Mouse (Mus musculus) limb, embryonic 12.5 days (tissue): ENCODE data around the gene Tsga13. TPM values are rescaled to one million over a fixed set of nuclear protein-coding genes. Genes with fewer than 3 reads are reported as not detected.
A peak's percentile ranks its signal among the peaks of the same experiment; 100 is the strongest.

Experiments used
- ATAC-seq: fragments of 200-750 bp; cut with Nextera tagmentation; 2 replicates; pipeline ENCODE4 v1.8.0; 2017; ENCODE audit warnings: low read depth, moderate TSS enrichment; ENCODE audit not compliant: insufficient number of reproducible peaks, insufficient read depth, low FRiP score, low TSS enrichment
- H3K27ac ChIP-seq: fragments of 300-500 bp; sonication (generic); 2 replicates; pipeline ENCODE4 v1.5.1; 2016; ENCODE audit warnings: mild to moderate bottlenecking, moderate library complexity
- H3K27me3 ChIP-seq: fragments of 300-500 bp; sonication (generic); 2 replicates; pipeline ENCODE4 v1.6.1; 2016; ENCODE audit warnings: mild to moderate bottlenecking, moderate library complexity
- H3K36me3 ChIP-seq: fragments of 300-500 bp; sonication (generic); 2 replicates; pipeline ENCODE4 v1.6.1; 2016; ENCODE audit warnings: mild to moderate bottlenecking, moderate library complexity
- H3K4me1 ChIP-seq: fragments of 300-500 bp; sonication (generic); replicated peaks from 2 replicates; pipeline ENCODE4 v1.6.1; 2016
- H3K4me2 ChIP-seq: fragments of 300-500 bp; sonication (generic); 2 replicates; pipeline ENCODE4 v1.6.1; 2016; ENCODE audit warnings: mild to moderate bottlenecking, moderate library complexity
- H3K4me3 ChIP-seq: fragments of 300-500 bp; sonication (generic); replicated peaks from 2 replicates; pipeline ENCODE4 v1.5.1; 2016; ENCODE audit warnings: mild to moderate bottlenecking
- H3K9ac ChIP-seq: fragments of 300-500 bp; sonication (generic); replicated peaks from 2 replicates; pipeline ENCODE4 v1.6.1; 2016; ENCODE audit warnings: mild to moderate bottlenecking, moderate library complexity
- H3K9me3 ChIP-seq: fragments of 300-500 bp; sonication (generic); 2 replicates; pipeline ENCODE4 v1.6.1; 2016; ENCODE audit warnings: mild to moderate bottlenecking, moderate library complexity
- WGBS: fragments of 180-500 bp; shearing (Covaris S2); methylation state at CpG from one replicate; pipeline ENCODE4 v1.1.7; 2016; 5-methylcytosine and 5-hydroxymethylcytosine counted together
- polyA plus RNA-seq: library from polyadenylated mRNA; unstranded; fragments of >200 nt; fragmentation: Nextera tagmentation; extraction: Ambion mirVana; gene quantifications from 2 replicates; pipeline ENCODE4 v1.2.1, GENCODE M21; 2016

The Tsga13 gene
- polyA plus RNA-seq, 1 experiment from 2014 or later = not detected

- H3K4me2 ChIP-seq = no peak overlapping the region; the same call in 1 of the 2 replicates
- ATAC-seq = no peak
- peaks cover 4% of the 10 kb centered on the region; the same call in 1 of the 2 replicates for H3K4me1 ChIP-seq
- H3K4me3 ChIP-seq = no peak overlapping the region
- no peaks in the 10 kb centered on the region for H3K27me3 ChIP-seq
- H3K9me3 ChIP-seq = no peaks in the 10 kb centered on the region
- no peaks in the 10 kb centered on the region for H3K36me3 ChIP-seq
- H3K27ac ChIP-seq = no peak overlapping the region; the same call in 1 of the 2 replicates
- 68% methylated on average over 6 of the region's 6 CpGs for WGBS
- H3K9ac ChIP-seq = no peak overlapping the region
Observed at GRCm38 (mm10) chr6:30897520-30897919, 17.9 kb downstream of the Tsga13 start.

- Histone ChIP-seq H3K9ac (no peak overlapping the region; the same call in 1 of the 2 replicates), H3K9me3 (no peaks in the 10 kb centered on the region), H3K4me2 (peak overlapping the region; percentile 61), H3K36me3 (no peaks in the 10 kb centered on the region), H3K27me3 (no peaks in the 10 kb centered on the region), H3K4me3 (peak overlapping the region; percentile 62), H3K4me1 (peaks cover 4% of the 10 kb centered on the region; the same call in 1 of the 2 replicates), H3K27ac (peak overlapping the region; percentile 98)
- 16% methylated on average over 8 of the region's 8 CpGs for WGBS
- no peak for ATAC-seq
Observed at GRCm38 (mm10) chr6:30896986-30897327, 18.4 kb downstream of the Tsga13 start.

GRCm38 (mm10) chr6:30896195-30896985 lies 19.0 kb downstream of the Tsga13 start, which contains the start of gene Copg2:
Copg2 (minus strand) TSS chr6:30896794.
- peak; percentile 96 for ATAC-seq
- Histone ChIP-seq H3K4me3 (peak within 1 kb of the TSS; percentile 62), H3K4me2 (peak within 1 kb of the TSS; percentile 61), H3K9me3 (no peaks in the 10 kb centered on the region), H3K27ac (peak within 1 kb of the TSS; percentile 98), H3K9ac (peak within 1 kb of the TSS; percentile 66), H3K36me3 (no peaks in the 10 kb centered on the region), H3K4me1 (peaks cover 7% of the 10 kb centered on the region; the same call in 1 of the 2 replicates), H3K27me3 (no peaks in the 10 kb centered on the region)
- under 1% methylated on average over 79 of the region's 83 CpGs for WGBS

DNA sequence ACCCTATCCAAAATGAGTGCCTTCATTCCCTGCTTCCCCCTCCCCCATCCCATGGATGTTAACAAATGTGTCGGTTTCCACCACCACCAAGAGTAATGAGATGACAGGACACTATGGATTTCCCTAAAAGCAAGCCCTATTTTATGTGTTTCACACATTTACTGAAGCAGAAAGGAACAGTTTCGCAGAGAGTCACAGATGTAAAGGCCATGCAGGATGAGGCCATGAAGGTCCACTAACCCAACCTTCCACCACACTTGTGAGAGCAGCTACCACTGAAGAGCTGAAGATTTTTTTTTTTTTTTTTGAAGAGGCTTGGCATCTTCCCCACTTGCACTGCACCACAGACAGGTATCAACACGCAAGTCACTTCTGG lies 19.6 kb downstream of the Tsga13 start:
- H3K27me3 ChIP-seq = no peaks in the 10 kb centered on the region
- WGBS = 19% methylated on average over 3 of the region's 3 CpGs

GRCm38 (mm10) chr6:30893081-30893480 lies 22.3 kb downstream of the Tsga13 start:
- no peak overlapping the region for H3K27ac ChIP-seq
- WGBS = 73% methylated on average over 4 of the region's 4 CpGs
- no peaks in the 10 kb centered on the region for H3K9me3 ChIP-seq

More for the DNA sequence above, 19.6 kb downstream of the Tsga13 start:
- peak overlapping the region; percentile 66 for H3K9ac ChIP-seq
- peaks cover 7% of the 10 kb centered on the region; the same call in 1 of the 2 replicates for H3K4me1 ChIP-seq
- ATAC-seq = no peak
- H3K27ac ChIP-seq = peak overlapping the region; percentile 98
- H3K36me3 ChIP-seq = no peaks in the 10 kb centered on the region
- peak overlapping the region; percentile 62 for H3K4me3 ChIP-seq
- H3K4me2 ChIP-seq = peak overlapping the region; percentile 61
- no peaks in the 10 kb centered on the region for H3K9me3 ChIP-seq

GRCm38 (mm10) chr6:30891761-30892160 lies 23.6 kb downstream of the Tsga13 start:
- no peak for ATAC-seq
- Histone ChIP-seq H3K4me3 (no peak overlapping the region), H3K4me1 (peaks cover 7% of the 10 kb centered on the region; the same call in 1 of the 2 replicates), H3K4me2 (no peak overlapping the region), H3K27me3 (no peaks in the 10 kb centered on the region), H3K9ac (no peak overlapping the region), H3K27ac (no peak overlapping the region), H3K9me3 (no peaks in the 10 kb centered on the region), H3K36me3 (peaks cover 20% of the 10 kb centered on the region; the same call in 1 of the 2 replicates)

More at GRCm38 (mm10) chr6:30893081-30893480, 22.3 kb downstream of the Tsga13 start:
- H3K4me2 ChIP-seq = no peak overlapping the region
- no peak overlapping the region for H3K4me3 ChIP-seq
- H3K27me3 ChIP-seq = no peaks in the 10 kb centered on the region
- H3K4me1 ChIP-seq = peaks cover 7% of the 10 kb centered on the region; the same call in 1 of the 2 replicates
- H3K36me3 ChIP-seq = peaks cover 15% of the 10 kb centered on the region; the same call in 1 of the 2 replicates
- no peak overlapping the region for H3K9ac ChIP-seq
- ATAC-seq = no peak

DNA sequence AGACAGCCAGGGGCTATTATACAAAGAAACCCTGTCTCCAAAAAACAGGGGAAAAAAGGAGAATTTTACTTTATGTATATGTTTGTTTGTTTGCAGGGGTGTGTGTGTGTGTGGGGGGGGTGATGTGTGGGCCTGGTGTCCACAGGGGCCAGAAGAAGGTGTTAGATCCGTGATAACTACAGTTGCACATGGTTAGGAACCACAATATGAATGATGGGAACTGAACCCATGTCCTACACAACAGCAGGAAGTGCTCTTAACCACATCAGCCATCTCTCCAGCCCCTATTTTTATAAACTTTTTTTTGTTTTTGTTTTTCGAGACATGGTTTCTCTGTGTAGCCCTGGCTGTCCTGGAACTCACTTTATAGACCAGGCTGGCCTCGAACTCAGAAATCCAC lies 30.5 kb downstream of the Tsga13 start:
- no peak for ATAC-seq
- no peak overlapping the region for H3K4me2 ChIP-seq
- peaks cover 39% of the 10 kb centered on the region for H3K36me3 ChIP-seq
- H3K9ac ChIP-seq = no peak overlapping the region
- H3K4me3 ChIP-seq = no peak overlapping the region
- no peaks in the 10 kb centered on the region for H3K4me1 ChIP-seq
- H3K27me3 ChIP-seq = no peaks in the 10 kb centered on the region
- H3K9me3 ChIP-seq = no peaks in the 10 kb centered on the region
- no peak overlapping the region for H3K27ac ChIP-seq
- 89% methylated on average over 3 of the region's 3 CpGs for WGBS

DNA sequence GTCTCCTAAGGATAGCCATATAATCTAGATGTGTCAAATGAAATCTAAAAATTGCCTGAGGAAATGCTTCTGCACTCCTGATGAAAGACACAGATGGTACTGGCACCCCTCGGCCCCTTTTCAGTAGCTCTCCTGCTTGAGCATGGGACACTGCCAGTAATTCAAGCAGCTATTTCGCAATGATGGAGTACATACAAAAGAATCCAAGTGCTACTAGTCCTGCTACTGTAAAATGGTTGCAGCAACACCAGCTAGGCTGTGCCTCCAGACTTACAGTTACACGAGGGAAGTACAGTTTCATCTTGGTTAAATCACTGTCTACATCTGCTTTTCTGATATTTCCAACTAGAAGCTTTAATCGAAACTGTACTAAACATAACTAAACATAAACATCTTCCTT lies 31.9 kb downstream of the Tsga13 start:
- H3K4me1 ChIP-seq = no peaks in the 10 kb centered on the region
- no peaks in the 10 kb centered on the region for H3K9me3 ChIP-seq
- ATAC-seq = no peak
- WGBS = 89% methylated on average over 4 of the region's 4 CpGs
- no peak overlapping the region for H3K4me2 ChIP-seq
- no peaks in the 10 kb centered on the region for H3K27me3 ChIP-seq
- H3K4me3 ChIP-seq = no peak overlapping the region
- peaks cover 35% of the 10 kb centered on the region for H3K36me3 ChIP-seq
- H3K27ac ChIP-seq = no peak overlapping the region
- no peak overlapping the region for H3K9ac ChIP-seq

DNA sequence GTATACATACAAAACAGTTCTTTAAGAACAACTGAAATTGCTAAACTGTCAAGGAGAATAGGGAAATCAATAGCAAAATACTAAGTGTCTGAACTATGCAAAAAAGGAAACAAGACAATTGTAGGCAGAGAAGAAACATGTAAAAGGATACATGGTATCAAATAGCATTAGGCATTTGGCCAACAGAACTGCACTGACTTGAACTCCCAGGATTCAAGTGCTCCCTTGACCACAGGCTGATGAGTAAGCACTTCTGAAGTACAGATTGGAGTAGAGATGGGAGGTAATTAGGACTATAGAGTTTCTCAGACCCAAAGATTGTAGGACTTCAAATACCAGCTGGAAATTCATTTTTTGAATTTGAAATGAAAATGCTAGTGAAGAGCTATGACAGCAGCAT lies 38.7 kb downstream of the Tsga13 start:
- peaks cover 33% of the 10 kb centered on the region for H3K36me3 ChIP-seq
- no peak for ATAC-seq

GRCm38 (mm10) chr6:30866501-30866900 lies 48.9 kb downstream of the Tsga13 start:
- WGBS = 93% methylated on average over 1 of the region's 1 CpGs
- no peak overlapping the region for H3K4me2 ChIP-seq
- no peak overlapping the region for H3K9ac ChIP-seq
- H3K36me3 ChIP-seq = no peaks in the 10 kb centered on the region
- H3K9me3 ChIP-seq = no peaks in the 10 kb centered on the region
- H3K27me3 ChIP-seq = no peaks in the 10 kb centered on the region
- no peaks in the 10 kb centered on the region for H3K4me1 ChIP-seq
- no peak overlapping the region for H3K27ac ChIP-seq
- no peak overlapping the region for H3K4me3 ChIP-seq
- ATAC-seq = no peak

More for the DNA sequence above, 38.7 kb downstream of the Tsga13 start:
- no peak overlapping the region for H3K4me3 ChIP-seq
- no peak overlapping the region for H3K9ac ChIP-seq
- no peak overlapping the region for H3K4me2 ChIP-seq
- H3K27me3 ChIP-seq = no peaks in the 10 kb centered on the region
- H3K4me1 ChIP-seq = no peaks in the 10 kb centered on the region
- H3K27ac ChIP-seq = no peak overlapping the region
- H3K9me3 ChIP-seq = peaks cover 5% of the 10 kb centered on the region

- H3K4me1 ChIP-seq = no peaks in the 10 kb centered on the region
- no peak overlapping the region for H3K4me3 ChIP-seq
- H3K4me2 ChIP-seq = no peak overlapping the region
- H3K36me3 ChIP-seq = no peaks in the 10 kb centered on the region; the same call in 1 of the 2 replicates
- no peaks in the 10 kb centered on the region for H3K27me3 ChIP-seq
- no peak overlapping the region for H3K9ac ChIP-seq
- WGBS = 70% methylated on average over 3 of the region's 3 CpGs
- H3K9me3 ChIP-seq = no peaks in the 10 kb centered on the region
- H3K27ac ChIP-seq = no peak overlapping the region
- no peak for ATAC-seq
Observed at GRCm38 (mm10) chr6:30865031-30865678, 50.2 kb downstream of the Tsga13 start.
